Mouse (Mus musculus) heart, adult 2 months (tissue): ENCODE measurements around the gene Olfr1265.

ENCODE experiments used
- CTCF ChIP-seq: fragments of 200-600 bp; IDR thresholded peaks from 2 replicates; pipeline ENCODE4 v1.8.1; 2022; ENCODE audit warnings: antibody characterized with exemption, mild to moderate bottlenecking, moderate library complexity
- EP300 ChIP-seq: fragments of 200-500 bp; IDR thresholded peaks from 2 replicates; pipeline ENCODE4 v1.6.1; 2011; ENCODE audit warnings: low read depth, low read length, control low read depth; ENCODE audit not compliant: insufficient read depth
- POLR2A ChIP-seq: fragments of 200-500 bp; IDR thresholded peaks from 2 replicates; pipeline ENCODE4 v1.6.1; 2011; ENCODE audit warnings: mild to moderate bottlenecking, low read depth, low read length, control low read depth; ENCODE audit not compliant: insufficient read depth

GRCm38 (mm10) chr2:89990921-89991320, 44.2 kb upstream of the Olfr1265 start, which contains the start of gene Olfr1261:
- TF ChIP-seq POLR2A (no peak), CTCF (no peak), EP300 (no peak)
